Mouse (Mus musculus) C2C12 (cell line): ENCODE measurements around the gene Aff1. TPM values are rescaled to one million over a fixed set of nuclear protein-coding genes. Genes with fewer than 3 reads are reported as not detected.
A peak's percentile ranks its signal among the peaks of the same experiment; 100 is the strongest.

Experiments used
- H3K27me3 ChIP-seq: one replicate; pipeline ENCODE4 v1.6.1; 2011; ENCODE audit not compliant: control insufficient read depth, insufficient read depth, insufficient read length
- H3K36me3 ChIP-seq: one replicate; pipeline ENCODE4 v1.6.1; 2011; ENCODE audit not compliant: control insufficient read depth, insufficient read depth
- H3K4me3 ChIP-seq: one replicate; pipeline ENCODE4 v1.5.1; 2011; ENCODE audit warnings: mild to moderate bottlenecking, control low read depth; ENCODE audit not compliant: poor library complexity, insufficient read depth, severe bottlenecking
- H3K79me2 ChIP-seq: one replicate; pipeline ENCODE4 v1.6.1; 2011; ENCODE audit not compliant: control insufficient read depth, insufficient read depth
- H3K79me3 ChIP-seq: one replicate; pipeline ENCODE4 v1.6.1; 2011; ENCODE audit warnings: low read depth, control low read depth
- H3ac ChIP-seq: one replicate; pipeline ENCODE3; 2011; ENCODE audit warnings: low read depth; ENCODE audit not compliant: control insufficient read depth, insufficient read length
- CEBPB ChIP-seq: IDR thresholded peaks from one replicate; pipeline ENCODE4 v1.6.1; 2011; ENCODE audit warnings: low read depth, mild to moderate bottlenecking, control low read depth, moderate library complexity
- CTCF ChIP-seq: IDR thresholded peaks from one replicate; pipeline ENCODE4 v1.5.1; 2011; ENCODE audit not compliant: control insufficient read depth, insufficient read depth, insufficient read length
- FOSL1 ChIP-seq: IDR thresholded peaks from one replicate; pipeline ENCODE4 v1.8.0; 2011; ENCODE audit warnings: mild to moderate bottlenecking, low read length; ENCODE audit not compliant: poor library complexity, insufficient read depth, severe bottlenecking
- MAX ChIP-seq: IDR thresholded peaks from one replicate; pipeline ENCODE4 v1.6.1; 2011; ENCODE audit warnings: mild to moderate bottlenecking, control low read depth
- MYOD1 ChIP-seq: IDR thresholded peaks from one replicate; pipeline ENCODE4 v1.6.1; 2011; ENCODE audit warnings: low read depth; ENCODE audit not compliant: control insufficient read depth, insufficient read length
- MYOG ChIP-seq: IDR thresholded peaks from one replicate; pipeline ENCODE4 v1.6.1; 2011; ENCODE audit not compliant: control insufficient read depth, insufficient read length; ENCODE audit errors: extremely low read depth
- USF1 ChIP-seq: IDR thresholded peaks from one replicate; pipeline ENCODE4 v1.6.1; 2011; ENCODE audit warnings: low read depth, mild to moderate bottlenecking, control low read depth, moderate library complexity
- polyA plus RNA-seq: library from polyadenylated mRNA; unstranded; fragments of >200 nt; fragmentation: generic; extraction: Trizol; gene quantifications from one replicate; pipeline ENCODE4 v1.2.1, GENCODE M21; 2012; ENCODE audit warnings: missing spikeins

Gene Aff1
- polyA plus RNA-seq, 1 experiment: 10.0 TPM

DNA sequence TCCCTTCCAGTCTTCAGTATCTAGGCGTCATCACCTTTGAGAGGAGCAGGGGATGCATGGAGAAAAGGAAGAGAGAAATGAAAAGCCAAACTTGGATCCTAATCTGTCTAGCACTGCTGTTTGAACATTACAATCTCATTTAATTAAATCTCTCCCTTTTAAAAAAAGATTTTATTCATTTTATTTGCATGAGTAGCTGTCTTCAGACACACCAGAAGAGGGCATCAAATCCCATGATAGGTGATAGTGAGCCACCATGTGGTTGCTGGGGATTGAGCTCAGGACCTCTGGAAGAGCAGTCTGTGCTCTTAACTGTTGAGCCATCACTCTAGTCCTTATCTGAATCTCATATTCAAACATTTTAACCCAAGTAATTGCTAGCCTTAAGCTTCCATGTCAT lies 138.7 kb downstream of the Aff1 start:
- no peak overlapping the region for H3ac ChIP-seq
- H3K4me3 ChIP-seq: no peak overlapping the region
- no peaks in the 10 kb centered on the region for H3K27me3 ChIP-seq
- peaks cover 85% of the 10 kb centered on the region for H3K36me3 ChIP-seq
- no peaks in the 10 kb centered on the region for H3K79me3 ChIP-seq
- no peak for TF ChIP-seq FOSL1
- TF ChIP-seq USF1: no peak
- no peak for TF ChIP-seq CEBPB
- TF ChIP-seq MAX: no peak
- H3K79me2 ChIP-seq: no peaks in the 10 kb centered on the region

DNA sequence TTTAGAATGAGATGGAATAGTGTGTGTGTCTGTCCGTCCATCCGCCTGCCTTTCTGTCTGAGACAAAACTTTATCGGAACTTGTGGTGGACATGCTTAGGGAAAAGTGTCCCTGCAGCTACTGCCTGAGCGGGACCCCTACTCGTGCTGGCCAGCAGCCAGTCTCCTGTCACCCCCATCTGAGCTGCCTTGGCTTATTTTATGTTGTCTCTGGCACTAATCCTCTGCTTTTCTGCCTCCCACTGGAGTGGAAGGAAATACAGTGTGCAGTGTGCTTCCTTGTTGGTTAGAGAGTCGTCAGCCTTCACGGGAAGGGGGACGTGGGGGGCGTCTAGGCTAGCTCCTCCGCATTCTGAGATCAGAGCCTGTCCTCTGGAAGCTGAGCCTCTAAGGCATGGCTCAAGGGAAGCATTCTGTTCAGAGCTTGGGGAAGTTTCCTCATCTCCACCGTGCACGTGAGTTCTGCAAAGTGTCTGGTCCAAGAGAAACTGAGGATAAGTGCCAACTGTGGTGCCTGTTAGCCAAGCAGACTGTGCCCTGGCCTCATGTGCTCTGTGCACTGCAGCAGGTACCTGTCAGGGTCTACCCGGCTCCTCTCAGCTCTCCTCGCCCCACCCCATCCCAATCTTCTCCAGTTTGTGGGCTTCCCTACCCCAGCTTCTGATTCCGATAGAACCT lies 143.4 kb downstream of the Aff1 start:
- H3K27me3 ChIP-seq: no peaks in the 10 kb centered on the region
- no peaks in the 10 kb centered on the region for H3K79me3 ChIP-seq
- no peak overlapping the region for H3ac ChIP-seq
- peaks cover 28% of the 10 kb centered on the region for H3K79me2 ChIP-seq
- no peak overlapping the region for H3K4me3 ChIP-seq
- no peak for TF ChIP-seq CTCF
- TF ChIP-seq MAX: no peak
- no peak for TF ChIP-seq MYOG
- no peak for TF ChIP-seq MYOD1
- H3K36me3 ChIP-seq: peaks cover 59% of the 10 kb centered on the region

DNA sequence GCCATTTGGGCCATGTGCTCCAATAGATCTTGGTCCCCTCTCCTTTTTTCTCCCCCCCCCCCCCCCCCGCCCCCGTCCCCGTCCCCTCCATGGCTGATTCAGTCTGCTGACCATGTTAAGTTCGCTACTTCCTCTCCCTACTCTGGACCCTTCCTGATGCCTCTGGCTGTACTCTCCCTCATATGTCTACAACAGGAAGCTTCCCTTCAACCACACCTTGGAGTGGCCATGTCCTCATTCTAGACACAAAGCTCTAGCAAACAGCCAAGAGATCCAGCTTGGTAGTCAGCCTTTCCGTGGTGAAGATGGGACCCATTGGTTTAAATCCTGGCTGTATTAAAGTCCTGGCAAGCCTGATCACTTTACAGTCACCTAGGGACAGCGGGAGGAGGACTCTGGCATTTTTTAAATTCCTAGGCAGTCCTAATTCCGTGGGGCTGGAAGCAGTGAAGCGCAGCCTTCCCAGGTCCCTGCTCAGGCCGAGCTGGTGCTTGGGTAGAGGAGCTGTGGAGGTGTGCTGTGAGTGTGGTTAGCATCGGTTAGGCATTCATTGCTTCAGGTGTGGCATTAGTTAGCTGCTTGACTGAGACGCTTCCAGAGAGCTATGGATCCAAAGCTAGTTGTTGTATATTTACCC lies 144.1 kb downstream of the Aff1 start:
- H3K79me3 ChIP-seq: no peaks in the 10 kb centered on the region
- peaks cover 55% of the 10 kb centered on the region for H3K36me3 ChIP-seq
- TF ChIP-seq MAX: no peak
- no peak for TF ChIP-seq FOSL1
- TF ChIP-seq CTCF: no peak
- no peak for TF ChIP-seq USF1
- no peak for TF ChIP-seq MYOD1
- no peak for TF ChIP-seq CEBPB
- no peak overlapping the region for H3ac ChIP-seq
- H3K4me3 ChIP-seq: no peak overlapping the region
- H3K79me2 ChIP-seq: peaks cover 28% of the 10 kb centered on the region
- no peaks in the 10 kb centered on the region for H3K27me3 ChIP-seq

DNA sequence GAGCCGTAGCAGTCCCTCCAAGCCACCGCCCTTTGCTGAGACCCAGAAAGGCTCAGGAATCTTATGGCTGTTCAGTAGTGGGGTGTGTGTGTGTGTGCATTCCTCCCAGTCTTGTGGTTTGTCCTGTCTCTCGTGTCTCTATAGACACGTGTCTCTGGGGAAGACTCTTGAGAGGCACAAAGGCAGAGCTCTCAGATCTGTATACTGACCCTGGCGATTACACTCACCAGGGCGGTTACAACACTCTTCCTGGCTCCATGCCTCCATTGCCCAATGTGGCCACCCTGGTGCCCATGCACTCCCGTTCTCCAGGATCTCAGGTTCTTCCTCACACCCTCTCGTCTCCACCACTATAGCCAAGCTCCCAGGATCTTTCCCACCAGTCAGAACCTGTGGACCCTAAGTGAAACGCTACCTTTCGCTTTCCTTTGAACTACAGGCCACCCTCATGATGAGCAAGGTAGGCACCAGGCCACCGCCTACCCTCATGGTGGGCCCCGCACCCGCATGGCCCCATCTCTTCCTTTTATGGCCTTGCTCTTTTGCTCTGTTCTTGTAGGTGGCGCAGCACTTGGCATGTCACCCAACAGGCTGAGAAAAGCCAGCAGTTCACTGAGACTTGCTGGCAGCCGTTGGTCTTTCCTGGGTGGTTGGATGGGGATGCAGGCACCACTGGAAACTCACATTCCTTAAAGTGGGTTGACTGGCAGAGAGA lies 146.5 kb downstream of the Aff1 start:
- no peaks in the 10 kb centered on the region for H3K27me3 ChIP-seq
- no peaks in the 10 kb centered on the region for H3K79me3 ChIP-seq
- TF ChIP-seq CEBPB (peak; percentile 38), FOSL1 (no peak)

DNA sequence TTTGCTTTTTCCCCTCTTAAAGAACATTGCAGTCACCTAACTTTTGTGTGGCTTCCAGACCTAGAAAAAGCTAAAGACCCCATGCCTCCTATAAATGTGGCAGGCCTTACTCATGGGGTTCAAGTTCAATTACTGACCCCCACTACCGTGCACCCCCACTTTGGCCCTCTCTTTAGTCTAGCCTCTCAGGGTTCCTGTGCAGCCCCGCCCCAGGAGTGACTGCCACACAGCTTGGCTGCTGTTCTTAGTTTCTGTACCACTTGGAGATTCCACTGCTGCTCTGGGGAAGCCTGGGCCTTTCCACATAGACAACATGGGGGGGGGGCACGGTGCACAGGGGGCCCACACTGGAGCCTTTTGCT lies 147.1 kb downstream of the Aff1 start:
- Histone ChIP-seq H3K4me3 (no peak overlapping the region), H3K79me3 (no peaks in the 10 kb centered on the region), H3ac (no peak overlapping the region), H3K79me2 (peaks cover 28% of the 10 kb centered on the region), H3K27me3 (no peaks in the 10 kb centered on the region), H3K36me3 (peaks cover 37% of the 10 kb centered on the region)
- no peak for TF ChIP-seq MYOG
- no peak for TF ChIP-seq MYOD1

More for the DNA sequence above, 146.5 kb downstream of the Aff1 start:
- Histone ChIP-seq H3K4me3 (no peak overlapping the region), H3K79me2 (peaks cover 28% of the 10 kb centered on the region), H3ac (no peak overlapping the region), H3K36me3 (peaks cover 42% of the 10 kb centered on the region)

DNA sequence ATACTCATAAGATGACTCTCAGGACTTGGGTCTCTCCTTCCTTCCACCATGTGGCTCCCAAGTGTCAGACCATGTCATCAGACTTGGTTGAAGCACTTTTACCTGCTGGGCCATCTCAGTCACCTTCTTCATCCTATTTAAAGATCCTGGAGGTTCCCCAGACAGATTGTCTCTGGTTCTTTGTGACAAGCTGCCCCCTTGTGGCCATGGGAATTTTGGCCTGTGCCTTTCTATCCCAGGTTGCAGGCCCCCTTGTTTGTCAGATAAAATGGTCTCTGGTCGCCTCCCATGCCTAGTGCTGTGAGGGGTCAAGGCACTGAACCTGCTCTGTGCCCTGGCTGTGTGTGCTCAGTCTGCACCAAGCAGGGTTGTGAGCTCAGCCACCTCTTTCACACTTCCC lies 151.8 kb downstream of the Aff1 start:
- no peak overlapping the region for H3ac ChIP-seq
- H3K36me3 ChIP-seq: peaks cover 43% of the 10 kb centered on the region
- no peak for TF ChIP-seq FOSL1
- TF ChIP-seq MAX: no peak
- no peak for TF ChIP-seq CTCF
- TF ChIP-seq USF1: no peak
- no peak for TF ChIP-seq MYOG
- TF ChIP-seq CEBPB: no peak
- no peak for TF ChIP-seq MYOD1
- no peak overlapping the region for H3K4me3 ChIP-seq
- no peaks in the 10 kb centered on the region for H3K27me3 ChIP-seq
- no peaks in the 10 kb centered on the region for H3K79me3 ChIP-seq
- peaks cover 3% of the 10 kb centered on the region for H3K79me2 ChIP-seq
